Mouse (Mus musculus) olfactory bulb, adult 2 months (tissue): ENCODE measurements around the gene Pcnt.

Source experiments
- CTCF ChIP-seq: fragments of 200-500 bp; IDR thresholded peaks from 2 replicates; pipeline ENCODE4 v1.5.1; 2012; ENCODE audit warnings: low read depth, mild to moderate bottlenecking, low read length, moderate library complexity; ENCODE audit not compliant: insufficient read depth
- POLR2A ChIP-seq: fragments of 200-500 bp; IDR thresholded peaks from 2 replicates; pipeline ENCODE4 v1.6.1; 2012; ENCODE audit warnings: mild to moderate bottlenecking, low read depth, low read length, moderate library complexity; ENCODE audit not compliant: insufficient read depth

DNA sequence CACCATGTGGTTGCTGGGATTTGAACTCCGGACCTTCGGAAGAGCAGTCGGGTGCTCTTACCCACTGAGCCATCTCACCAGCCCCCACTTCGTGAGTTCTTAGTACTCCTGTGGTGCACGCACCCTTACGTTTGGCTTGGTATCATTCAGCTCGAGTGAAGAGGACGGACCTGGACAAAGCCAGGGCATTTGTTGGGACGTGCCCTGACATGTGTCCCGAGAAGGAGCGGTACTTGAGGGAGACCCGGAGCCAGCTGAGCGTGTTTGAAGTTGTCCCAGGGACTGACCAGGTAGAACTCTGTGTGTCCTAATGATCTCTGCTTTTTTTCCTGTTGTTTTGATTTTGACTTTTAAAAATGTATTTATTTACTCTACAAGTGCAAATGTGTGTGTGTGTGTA lies 38.3 kb upstream of the Pcnt start:
- no peak for TF ChIP-seq CTCF
- no peak for TF ChIP-seq POLR2A
